Mouse (Mus musculus) limb, embryonic 14.5 days (tissue): ENCODE measurements around the gene Hoxd9. TPM values are rescaled to one million over a fixed set of nuclear protein-coding genes. Genes with fewer than 3 reads are reported as not detected.

Experiments
- ATAC-seq: fragments of 200-750 bp; cut with Nextera tagmentation; 2 replicates; pipeline ENCODE4 v1.8.0; 2017; ENCODE audit warnings: low read depth, moderate number of reproducible peaks, moderate TSS enrichment; ENCODE audit not compliant: low FRiP score
- DNase-seq: peaks from one replicate; pipeline ENCODE4 v3.0.0-alpha.2; 2015; ENCODE audit warnings: low spot score
- H3K27ac ChIP-seq: fragments of 300-500 bp; sonication (generic); replicated peaks from 2 replicates; pipeline ENCODE4 v1.5.1; 2014; ENCODE audit warnings: low read depth, mild to moderate bottlenecking, low read length, moderate library complexity, mixed read lengths
- H3K27me3 ChIP-seq: fragments of 300-500 bp; sonication (generic); 2 replicates; pipeline ENCODE4 v1.6.1; 2014; ENCODE audit warnings: low read length, mixed read lengths; ENCODE audit not compliant: control insufficient read depth, insufficient read depth
- H3K36me3 ChIP-seq: fragments of 300-500 bp; sonication (generic); 2 replicates; pipeline ENCODE4 v1.6.1; 2014; ENCODE audit warnings: mild to moderate bottlenecking, low read length, moderate library complexity, mixed read lengths; ENCODE audit not compliant: control insufficient read depth, insufficient read depth
- H3K4me1 ChIP-seq: fragments of 300-500 bp; sonication (generic); 2 replicates; pipeline ENCODE4 v1.6.1; 2014; ENCODE audit warnings: antibody characterized with exemption, low read length, mixed read lengths; ENCODE audit not compliant: control insufficient read depth, insufficient read depth
- H3K4me2 ChIP-seq: fragments of 300-500 bp; sonication (generic); replicated peaks from 2 replicates; pipeline ENCODE4 v1.6.1; 2014; ENCODE audit warnings: low read depth, mild to moderate bottlenecking, low read length, moderate library complexity; ENCODE audit not compliant: severe bottlenecking
- H3K4me3 ChIP-seq: fragments of 300-500 bp; sonication (generic); replicated peaks from 2 replicates; pipeline ENCODE4 v1.5.1; 2014; ENCODE audit warnings: low read length
- H3K9ac ChIP-seq: fragments of 300-500 bp; sonication (generic); 2 replicates; pipeline ENCODE4 v1.6.1; 2014; ENCODE audit warnings: mild to moderate bottlenecking, low read depth, low read length, moderate library complexity; ENCODE audit not compliant: severe bottlenecking
- H3K9me3 ChIP-seq: fragments of 300-500 bp; sonication (generic); 2 replicates; pipeline ENCODE4 v1.6.1; 2016; ENCODE audit warnings: low read length; ENCODE audit not compliant: control insufficient read depth
- POLR2A ChIP-seq: fragments of 200-500 bp; IDR thresholded peaks from 2 replicates; pipeline ENCODE4 v1.8.0; 2012; ENCODE audit warnings: inconsistent platforms, mild to moderate bottlenecking, moderate library complexity, borderline replicate concordance; ENCODE audit not compliant: insufficient read depth, insufficient read length; ENCODE audit errors: extremely low read depth
- WGBS: fragments of 180-500 bp; shearing (Covaris S2); extraction: QIAGEN DNeasy Blood & Tissue Kit; methylation state at CpG from one replicate; pipeline ENCODE4 v1.1.7; 2014; 5-methylcytosine and 5-hydroxymethylcytosine counted together
- polyA plus RNA-seq, 2 experiments: library from polyadenylated mRNA; depleted of rRNA in 1 of 2; stranded (reverse) in 1 of 2; unstranded in 1 of 2; fragments of >200 nt; fragmentation: Nextera tagmentation in 1 of 2; extraction: Ambion mirVana in 1 of 2; gene quantifications; 2 replicates each; pipeline versions ENCODE4 v1.2.1 to v1.2.3; 2012 to 2014

The Hoxd9 gene
- polyA plus RNA-seq, 2 experiments, result 8.7 to 19.6 TPM

DNA sequence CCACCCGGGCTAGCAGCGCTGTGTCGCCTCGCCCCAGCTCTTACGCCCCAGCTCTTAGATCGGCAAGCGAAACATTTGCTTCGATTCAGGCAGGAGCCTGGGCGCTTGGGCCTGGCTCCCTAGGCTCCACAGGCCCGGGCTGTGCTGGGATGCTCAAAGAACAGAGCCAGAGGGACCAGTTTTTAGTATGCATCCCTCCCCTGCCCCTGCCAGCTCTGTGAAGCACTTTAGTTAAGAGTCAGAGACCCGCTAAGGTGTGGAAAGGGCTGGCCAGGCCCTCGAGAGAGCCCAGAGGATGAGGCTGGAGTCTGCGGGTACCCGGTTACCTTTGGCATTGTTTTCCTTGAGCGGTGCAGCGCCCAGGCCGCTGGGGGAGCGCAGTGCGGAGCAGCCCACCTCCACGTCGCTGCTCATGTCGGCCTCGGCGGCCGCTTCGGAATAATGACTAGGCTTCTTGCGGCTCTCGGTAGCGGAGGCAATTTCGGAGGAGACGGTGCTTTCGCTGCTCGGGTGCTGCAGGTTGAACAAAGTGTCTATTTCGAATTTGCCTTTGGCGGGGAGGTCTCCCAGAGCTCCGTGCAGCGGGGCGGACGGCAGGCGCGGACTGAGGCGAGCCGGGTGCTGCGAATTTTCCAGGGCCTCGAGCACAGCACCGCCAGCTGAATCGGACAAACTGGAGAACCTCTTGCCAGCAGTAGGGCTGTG is 38.7 kb upstream of the Hoxd9 start:
- Histone ChIP-seq H3K4me1 (peaks cover 2% of the 10 kb centered on the region; the same call in 1 of the 2 replicates), H3K36me3 (peaks cover 5% of the 10 kb centered on the region; the same call in 1 of the 2 replicates), H3K27ac (peak overlapping the region; percentile 96), H3K27me3 (peaks cover 30% of the 10 kb centered on the region), H3K9ac (peak overlapping the region; percentile 98), H3K4me3 (peak overlapping the region; percentile 51), H3K4me2 (peak overlapping the region; percentile 57), H3K9me3 (no peaks in the 10 kb centered on the region)
- no peak for ATAC-seq
- WGBS, result 1% methylated on average over 45 of the region's 47 CpGs
- DNase-seq, result peak; percentile 15
- TF ChIP-seq POLR2A, result no peak

DNA sequence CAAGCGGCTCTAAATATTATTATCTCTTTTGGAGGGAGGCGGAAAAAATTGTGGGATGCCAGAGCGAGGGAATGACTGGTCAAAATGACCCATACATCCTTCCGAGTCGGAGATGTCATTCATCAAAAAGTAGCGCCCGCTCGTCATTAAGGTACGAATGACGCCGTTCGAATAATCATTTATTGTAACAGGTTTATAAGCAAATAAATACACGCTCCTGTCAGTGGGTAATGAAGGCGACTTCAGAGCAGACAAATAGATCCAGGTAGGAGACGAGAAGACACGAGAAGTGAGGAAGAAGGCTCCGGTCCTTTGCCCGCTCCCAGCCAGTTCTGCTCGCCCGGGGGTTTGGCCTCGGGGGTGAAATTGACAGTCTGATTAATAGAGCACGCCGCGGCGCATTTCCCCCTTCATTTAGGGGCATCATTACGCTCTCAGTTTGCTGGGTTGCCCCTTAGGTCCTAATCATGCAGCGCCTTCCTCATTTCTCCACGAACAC is 38.0 kb upstream of the Hoxd9 start, which contains the start of gene Evx2:
TSS of gene Evx2 (minus strand) at position 51 of the 499 bp plus-strand sequence.
- Histone ChIP-seq H3K4me2 (peak within 1 kb of the TSS; percentile 57), H3K27ac (peak within 1 kb of the TSS; percentile 96)
- peak; percentile 24 for DNase-seq

DNA sequence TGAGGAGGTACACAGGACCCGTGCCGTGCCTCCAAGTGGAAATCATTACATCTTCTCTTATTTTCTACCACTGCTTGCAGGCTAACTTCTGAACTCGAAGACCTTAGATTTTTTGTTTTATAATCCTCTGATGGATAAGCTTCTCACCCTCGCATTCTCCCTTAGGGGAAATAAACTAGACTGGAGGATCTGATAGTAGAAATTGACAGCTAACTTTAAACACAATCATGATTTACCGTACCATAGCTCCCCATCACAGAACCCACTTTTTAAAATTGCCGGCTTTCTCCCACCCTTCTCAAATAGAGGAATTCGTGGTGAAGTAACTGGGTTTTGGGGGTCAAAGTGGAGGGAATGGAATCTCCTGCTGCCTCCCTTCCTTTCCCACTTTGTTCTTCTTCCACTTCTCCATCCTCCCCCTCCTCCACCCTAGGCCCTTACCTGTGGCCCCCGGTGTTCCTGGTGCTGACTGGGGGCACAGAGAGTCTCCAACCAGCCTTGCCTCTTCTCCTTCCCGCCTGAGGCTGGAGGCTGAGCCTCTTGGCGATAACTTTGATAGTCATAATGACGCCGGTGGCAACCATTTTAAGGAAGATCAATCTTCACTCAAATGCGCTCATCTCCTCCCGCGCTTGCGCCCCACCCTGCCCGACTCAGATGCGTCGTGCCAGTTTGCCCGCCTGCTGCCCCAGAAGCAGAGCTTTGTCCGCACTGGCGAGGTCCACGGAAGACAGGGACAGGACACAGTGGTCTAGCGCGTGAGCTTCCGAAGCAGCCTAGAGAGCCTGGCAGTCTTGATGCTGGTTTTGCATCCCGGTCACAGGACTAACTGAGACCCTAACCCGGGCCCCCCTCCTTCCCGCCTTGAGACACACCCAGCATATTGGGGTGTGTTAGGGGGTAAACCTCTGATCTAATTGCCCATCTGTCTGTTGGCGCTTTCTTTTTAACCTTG is 36.8 kb upstream of the Hoxd9 start:
- Histone ChIP-seq H3K4me2 (peak overlapping the region; percentile 57), H3K4me3 (peak overlapping the region; percentile 51), H3K27me3 (peaks cover 30% of the 10 kb centered on the region), H3K27ac (peak overlapping the region; percentile 96), H3K36me3 (peaks cover 3% of the 10 kb centered on the region; the same call in 1 of the 2 replicates), H3K9me3 (no peaks in the 10 kb centered on the region), H3K9ac (peak overlapping the region; percentile 98), H3K4me1 (peaks cover 1% of the 10 kb centered on the region; the same call in 1 of the 2 replicates)
- 1% methylated on average over 30 of the region's 30 CpGs for WGBS
- TF ChIP-seq POLR2A, result 0 out of 2 replicates have a peak, but pooled peaks have one; percentile 12
- peak; percentile 27; the same call in 1 of the 2 replicates for ATAC-seq
- DNase-seq, result peak; percentile 29

More for the DNA sequence above, 38.0 kb upstream of the Hoxd9 start, which contains the start of gene Evx2:
- H3K9me3 ChIP-seq, result no peaks in the 10 kb centered on the region
- under 1% methylated on average over 28 of the region's 28 CpGs for whole genome bisulfite sequencing
- peak within 1 kb of the TSS; percentile 98 for H3K9ac ChIP-seq
- peaks cover 3% of the 10 kb centered on the region; the same call in 1 of the 2 replicates for H3K36me3 ChIP-seq
- H3K4me1 ChIP-seq, result peaks cover 2% of the 10 kb centered on the region; the same call in 1 of the 2 replicates
- H3K4me3 ChIP-seq, result peak within 1 kb of the TSS; percentile 51
- peaks cover 30% of the 10 kb centered on the region for H3K27me3 ChIP-seq
- no peak for ATAC-seq
- 0 out of 2 replicates have a peak, but pooled peaks have one; percentile 28 for TF ChIP-seq POLR2A

DNA sequence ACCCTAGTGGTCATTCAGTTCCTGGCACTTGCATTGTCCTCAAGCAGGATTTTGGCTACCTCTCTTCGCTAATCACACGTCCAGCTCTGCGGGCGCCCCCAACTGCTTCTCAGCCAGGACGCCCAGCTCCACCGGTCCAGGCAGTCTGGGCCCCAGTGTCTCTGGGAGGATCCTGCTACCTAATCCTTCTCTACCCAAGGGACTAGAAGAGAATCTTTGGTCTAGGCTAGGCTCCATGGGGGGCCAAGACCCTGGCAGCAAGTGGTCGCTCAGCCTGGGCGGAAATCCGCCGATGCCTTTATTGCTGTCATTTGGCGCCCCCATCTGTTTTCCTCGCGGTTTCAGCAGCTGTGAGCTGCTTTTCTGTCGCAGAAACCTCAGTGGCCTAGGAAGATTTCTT is 35.8 kb upstream of the Hoxd9 start:
- Histone ChIP-seq H3K4me3 (peak overlapping the region; percentile 51), H3K4me1 (no peaks in the 10 kb centered on the region; the same call in 1 of the 2 replicates), H3K9me3 (no peaks in the 10 kb centered on the region), H3K36me3 (peaks cover 3% of the 10 kb centered on the region; the same call in 1 of the 2 replicates), H3K9ac (peak overlapping the region; percentile 98), H3K27me3 (peaks cover 30% of the 10 kb centered on the region), H3K4me2 (peak overlapping the region; percentile 57), H3K27ac (peak overlapping the region; percentile 96)
- ATAC-seq (peak; percentile 31; the same call in 1 of the 2 replicates), DNase-seq (peak; percentile 86)
- 0 out of 2 replicates have a peak, but pooled peaks have one; percentile 9 for TF ChIP-seq POLR2A
- WGBS, result 0% methylated on average over 14 of the region's 14 CpGs
